Mouse (Mus musculus): ENCODE measurements around the gene Aqp3.

Aqp3 gene

DNA sequence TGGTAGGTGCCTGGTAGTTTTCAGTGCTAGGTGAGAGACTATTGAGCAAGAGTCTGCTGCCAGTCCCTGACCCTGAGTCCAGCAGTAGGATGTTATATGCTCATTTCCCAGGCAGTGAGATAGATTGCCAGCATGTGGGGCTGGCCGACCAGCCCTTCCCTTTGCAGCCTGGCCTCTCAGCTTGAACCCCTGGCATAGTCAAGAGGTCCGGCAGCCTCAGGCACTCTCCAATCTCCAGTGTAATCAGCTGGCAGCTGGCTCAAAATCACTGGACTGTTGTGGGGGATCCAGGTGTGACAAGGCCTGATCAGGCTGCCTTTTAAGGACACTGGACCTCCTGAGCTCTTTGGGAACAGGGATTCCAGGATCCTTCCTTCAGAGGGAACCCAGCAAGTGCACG lies 34.6 kb downstream of the Aqp3 start:
- no peak for DNase-seq

DNA sequence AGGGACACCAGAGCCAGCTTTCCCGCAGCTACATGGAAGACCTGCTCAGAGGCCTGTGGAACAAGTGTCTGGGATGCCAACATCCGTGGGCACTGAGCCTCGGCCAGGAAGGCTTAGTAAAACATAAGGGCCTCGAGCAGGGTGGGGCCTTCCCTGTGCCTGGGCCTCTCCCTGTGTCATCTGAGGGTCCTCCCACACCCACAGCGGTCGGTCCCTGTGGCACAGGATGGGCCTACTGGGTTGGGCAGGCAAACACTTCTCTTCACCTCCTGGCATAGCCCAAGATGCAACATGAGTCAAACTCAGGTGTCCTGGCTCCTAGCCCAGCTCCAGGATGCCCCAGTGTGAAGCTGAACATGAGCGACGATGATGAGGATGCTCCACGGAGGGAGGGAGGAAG lies 40.6 kb downstream of the Aqp3 start:
- no peak for DNase-seq

DNA sequence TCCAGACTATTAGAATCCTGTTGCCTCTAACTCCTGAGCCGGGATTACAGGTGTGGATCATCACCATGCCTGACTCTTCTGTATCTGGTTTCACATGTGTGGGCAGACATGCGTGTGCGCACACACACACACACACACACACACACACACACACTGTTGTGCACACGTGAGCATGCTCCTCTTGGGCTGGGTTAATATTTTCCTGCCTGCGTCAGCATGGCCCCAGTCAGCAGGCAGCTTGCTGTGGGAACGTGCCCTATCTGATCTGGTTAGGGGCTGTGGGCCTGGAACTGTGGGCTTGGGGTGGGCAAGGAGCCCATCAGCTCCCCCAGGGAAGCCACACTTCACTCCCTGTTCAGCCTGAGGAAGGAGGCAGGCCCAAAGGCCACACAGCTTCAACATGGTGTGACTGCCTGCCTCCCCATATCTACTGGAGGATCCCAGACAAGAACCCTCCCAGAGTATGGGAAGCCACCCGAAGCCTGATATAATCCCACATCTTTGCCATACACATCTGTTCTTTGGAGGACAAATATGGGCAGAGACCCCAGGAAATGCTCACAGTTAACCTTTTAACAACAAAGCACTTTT lies 41.1 kb downstream of the Aqp3 start:
- peak; percentile 50 for DNase-seq

DNA sequence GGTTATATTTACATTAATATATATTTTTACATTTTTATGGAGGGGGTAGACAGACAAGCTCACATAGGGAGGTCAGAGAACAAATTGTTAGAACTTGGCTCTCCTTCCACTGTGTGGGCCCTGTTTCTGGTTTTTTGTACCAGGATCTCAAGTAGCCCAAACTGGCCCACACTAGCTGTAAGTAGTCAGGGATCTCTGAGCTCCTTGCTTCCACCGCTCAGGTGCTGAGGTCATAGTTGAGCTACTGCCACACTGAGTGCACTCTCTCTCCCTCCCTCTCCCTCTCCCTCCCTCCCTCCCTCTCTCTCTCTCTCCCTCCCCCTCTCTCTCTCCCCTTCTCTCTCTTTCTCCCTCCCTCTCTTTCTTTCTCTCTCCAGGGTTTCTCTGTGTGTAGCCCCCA lies 41.7 kb downstream of the Aqp3 start:
- no peak for DNase-seq

DNA sequence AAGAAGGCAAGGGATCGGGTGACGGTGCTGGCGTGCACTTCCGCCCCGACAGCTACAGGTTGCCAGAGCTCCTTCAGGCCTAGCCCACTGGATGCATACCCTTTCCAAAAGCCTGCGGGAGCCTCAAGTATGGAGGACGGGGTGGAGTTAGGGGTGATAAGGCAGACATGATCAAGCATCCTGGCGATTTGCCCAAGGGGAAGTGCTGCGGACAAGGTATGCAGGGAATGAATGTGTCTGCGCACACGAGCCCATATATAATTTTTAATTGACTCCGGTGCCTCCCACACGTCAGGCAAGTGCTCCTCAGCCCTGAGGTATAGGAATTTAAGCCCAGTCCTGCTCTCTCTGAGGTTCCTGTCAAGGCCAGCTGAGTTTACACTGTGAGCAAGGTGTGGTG lies 42.9 kb downstream of the Aqp3 start:
- peak; percentile 69 for DNase-seq

DNA sequence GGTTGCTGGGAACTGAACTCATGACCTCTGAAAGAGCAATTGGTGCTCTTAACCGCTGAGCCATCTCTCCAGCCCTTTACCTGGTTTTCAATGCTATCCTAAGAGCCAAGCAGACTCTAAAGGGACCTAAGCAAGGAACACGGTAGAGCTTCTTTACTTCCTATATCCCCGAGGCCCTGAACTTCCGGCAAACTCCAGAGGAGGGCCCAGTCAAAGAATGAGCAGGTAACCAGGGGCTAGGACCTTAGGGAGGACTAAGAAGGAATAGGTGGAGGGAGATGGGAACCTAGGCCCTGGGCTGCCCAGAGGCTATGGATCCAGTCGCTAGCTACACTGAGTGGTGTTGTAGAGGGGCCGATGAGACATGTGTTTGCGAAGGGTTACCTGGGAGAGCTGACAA lies 46.2 kb downstream of the Aqp3 start:
- no peak for DNase-seq

DNA sequence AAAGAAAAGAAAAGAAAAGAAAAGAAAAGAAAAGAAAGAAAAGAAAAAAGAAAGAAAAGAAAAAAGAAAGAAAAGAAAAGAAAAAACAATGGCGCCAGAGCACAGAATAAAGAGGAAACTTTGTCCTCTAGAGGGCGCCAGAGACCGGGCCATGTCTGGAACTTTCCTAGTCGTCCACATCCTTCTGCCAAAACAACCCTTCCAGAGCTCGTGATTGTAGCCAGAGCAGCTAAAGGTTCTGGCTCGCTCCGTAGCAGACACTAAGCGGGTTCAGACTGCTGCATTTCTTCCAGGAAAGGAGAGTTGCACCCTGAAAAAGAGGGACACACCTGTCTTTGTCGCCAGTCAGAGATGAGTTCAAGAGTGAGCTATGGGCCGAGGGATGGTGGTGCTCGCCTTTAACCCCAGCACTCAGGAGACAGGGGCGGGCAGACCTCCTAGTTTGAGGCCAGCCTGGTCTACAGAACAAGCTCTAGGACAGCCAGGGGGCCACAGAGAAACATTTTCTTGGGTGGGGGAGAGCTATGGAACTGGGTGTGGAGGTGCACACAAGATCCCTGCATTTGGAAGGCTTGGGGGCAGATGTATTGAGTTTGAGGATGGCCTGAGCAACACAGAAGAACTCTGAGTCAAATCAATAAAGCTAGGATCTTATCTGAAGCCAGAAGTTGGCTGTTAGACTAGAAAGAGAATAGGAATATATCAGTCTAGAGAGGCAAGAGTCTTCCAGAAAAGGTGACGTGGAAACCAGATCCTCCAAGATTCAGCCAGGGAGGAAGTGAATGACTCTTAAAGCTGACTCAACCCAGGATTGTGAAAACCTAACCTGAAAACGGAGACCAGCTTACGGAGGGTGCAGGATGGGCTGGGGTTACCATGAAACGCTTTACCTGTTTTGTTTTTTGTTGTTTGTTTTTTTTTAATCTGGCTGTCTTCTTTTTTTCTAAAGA lies 47.0 kb downstream of the Aqp3 start:
- peak; percentile 94 for DNase-seq

DNA sequence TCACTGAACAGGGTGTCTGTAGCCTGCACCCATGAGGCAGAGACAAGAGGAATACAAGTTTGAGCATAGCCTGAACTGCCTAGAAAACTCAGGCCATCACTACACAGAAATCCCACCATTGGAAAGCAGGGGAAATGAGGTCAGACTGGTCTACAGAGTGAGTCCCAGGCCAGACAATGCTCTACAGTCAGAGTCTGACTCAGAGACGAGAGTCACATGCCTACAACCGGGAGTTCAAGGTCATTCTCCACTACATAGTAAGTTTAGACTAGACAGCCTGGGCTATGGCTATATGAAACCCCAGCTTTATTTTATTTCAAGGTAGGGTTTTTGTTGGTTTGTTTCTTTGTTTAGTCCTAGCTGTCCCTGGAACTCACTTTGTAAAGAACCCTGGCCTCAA lies 49.1 kb downstream of the Aqp3 start:
- no peak for DNase-seq

DNA sequence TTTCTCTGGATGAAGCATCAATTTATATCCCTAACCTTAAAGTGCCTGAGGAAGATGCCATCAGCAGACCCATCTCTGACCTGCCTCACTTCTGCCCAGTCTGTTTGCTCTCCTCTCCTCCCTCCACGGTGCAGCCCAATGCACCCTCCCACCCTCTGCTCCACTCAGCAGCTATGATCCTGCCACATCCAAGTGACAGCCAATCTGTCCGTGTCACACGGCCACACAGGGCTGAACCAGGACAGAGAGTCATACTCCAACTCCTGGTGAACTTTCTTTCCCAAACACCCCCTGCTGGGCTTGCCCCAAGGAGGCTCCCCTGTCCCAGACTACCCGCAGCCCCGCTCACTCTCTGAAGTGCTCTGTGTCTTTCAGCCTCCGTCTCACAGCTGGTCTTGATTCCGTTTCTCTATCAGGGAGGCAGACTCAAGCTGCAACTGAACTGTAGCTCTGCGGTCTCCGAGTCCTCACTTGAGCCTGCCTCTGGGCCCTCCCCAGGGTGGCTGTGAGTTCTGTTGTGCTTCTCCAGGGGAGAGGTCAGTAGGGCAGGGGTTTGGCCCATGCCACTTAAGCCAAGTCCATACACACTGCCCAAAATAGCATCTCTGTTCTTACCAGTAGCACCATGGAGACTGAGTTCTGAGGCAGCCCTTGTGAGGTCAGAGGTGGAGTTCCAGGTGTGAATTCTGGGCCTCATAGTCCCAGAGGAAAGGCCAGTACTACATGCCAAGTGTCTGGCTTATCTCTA lies 50.3 kb downstream of the Aqp3 start, which contains the start of gene Aqp7:
Gene Aqp7, minus strand, starts transcription at position 616 of the 748 bp plus-strand sequence.
- DNase-seq: no peak

DNA sequence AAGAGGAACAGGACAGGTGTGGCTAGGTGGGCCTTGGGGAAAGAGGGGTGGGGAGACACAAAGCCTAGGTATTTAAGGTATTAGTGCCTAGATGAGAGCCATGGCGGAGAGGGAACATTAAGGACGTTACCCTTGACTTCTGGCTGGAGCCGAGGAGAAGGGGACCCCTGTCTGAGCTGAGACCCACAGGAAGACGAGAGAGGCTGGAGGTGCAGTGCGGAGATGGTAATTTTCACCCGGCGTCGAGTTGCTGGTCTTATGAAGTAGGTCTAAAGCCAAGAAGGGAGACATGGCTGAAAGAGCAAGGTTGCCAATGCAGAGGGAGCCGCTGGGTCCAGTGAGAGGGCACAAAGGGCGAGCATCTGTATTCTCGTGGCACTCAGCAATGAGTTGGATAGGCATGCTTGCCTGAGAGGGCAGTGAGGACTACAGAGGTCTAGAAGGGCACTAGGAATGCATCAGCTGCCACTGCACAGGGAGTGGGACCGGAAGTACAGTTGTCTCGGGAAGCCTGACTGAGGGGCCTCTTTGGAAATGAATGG lies 51.7 kb downstream of the Aqp3 start:
- peak; percentile 43 for DNase-seq

DNA sequence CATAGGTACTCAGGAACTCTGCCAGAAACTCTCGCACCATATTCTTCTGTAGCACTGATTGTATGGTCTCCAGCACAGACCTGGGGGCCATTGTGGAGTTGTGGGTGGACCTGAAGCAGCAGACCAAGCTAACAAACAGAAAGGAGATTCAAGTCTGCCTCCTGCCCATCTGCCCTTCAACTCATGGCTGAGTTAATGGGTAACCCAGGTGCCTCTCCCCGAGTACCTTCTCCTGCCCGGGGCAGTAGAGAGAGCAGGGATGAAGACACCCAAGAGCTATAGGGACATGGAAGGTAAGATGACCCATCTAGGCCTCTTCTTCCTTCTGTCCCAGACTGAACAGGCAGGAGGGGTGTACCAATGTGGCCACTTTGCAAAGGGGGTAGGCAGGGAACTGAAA lies 52.7 kb downstream of the Aqp3 start:
- peak; percentile 66 for DNase-seq

DNA sequence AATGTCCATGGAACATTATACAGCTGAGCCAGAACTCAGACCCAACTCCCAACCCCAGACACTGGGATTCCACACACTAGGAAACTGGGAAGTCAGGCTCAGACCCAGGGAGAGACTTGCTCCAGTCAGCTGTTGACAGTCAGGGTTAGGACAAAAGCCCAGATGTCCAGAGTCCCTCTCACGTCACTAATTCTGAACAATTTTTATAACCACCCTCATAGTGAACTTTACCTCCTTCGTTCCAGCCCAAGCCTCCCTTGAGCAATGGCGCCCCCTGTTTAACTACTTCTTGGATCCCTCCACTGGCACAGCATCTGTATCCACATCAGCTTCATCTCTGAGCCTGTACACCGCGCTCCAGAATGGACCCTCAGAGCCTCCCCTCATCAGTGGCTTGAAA lies 54.0 kb downstream of the Aqp3 start:
- DNase-seq: peak; percentile 47

DNA sequence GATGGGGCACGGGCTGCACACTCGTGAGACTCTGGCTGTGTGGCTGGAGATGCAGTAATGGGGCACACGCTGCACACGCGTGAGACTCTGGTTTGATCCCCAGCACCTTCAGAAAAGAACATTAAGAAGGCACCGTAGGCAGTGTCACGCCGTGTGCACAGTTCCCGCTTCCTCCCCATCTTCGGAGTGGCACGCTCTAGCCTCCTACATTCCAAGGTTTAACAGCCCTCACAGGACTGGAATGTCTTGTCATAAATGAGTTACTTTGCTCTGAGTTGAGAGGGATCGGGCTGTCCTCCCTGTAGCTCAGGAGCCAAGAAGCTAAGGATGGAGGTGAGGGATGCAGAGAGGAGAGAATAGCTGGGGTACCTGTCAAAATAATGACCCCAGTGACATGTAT lies 55.1 kb downstream of the Aqp3 start:
- DNase-seq: no peak

Data from kidney, postnatal 10 days (tissue).